In genomic region chr11:22008817-22009216, GRCm38 (mm10) we compare ENCODE assay signal across 15 mouse cellular contexts. TPM values are rescaled to one million over a fixed set of nuclear protein-coding genes. Genes with fewer than 3 reads are reported as not detected.
DNase-seq lines count a peak whose midpoint lies in the region; ATAC-seq lines count a peak whose summit lies in the region.
"Had no signal": no experiment of that assay in that cellular context is flagged by ENCODE, and none has a peak within 500 bp of the region (broad histone marks: within the 10 kb centered on the region; RNA-seq: fewer than 3 reads in every experiment).

No protein-coding gene starts in this region.

- H3K4me1 ChIP-seq in lung, embryonic 15.5 days, result 0 out of 2 replicates have a peak, but pooled peaks cover 8% of the 10 kb centered on the region
- H3K4me1 ChIP-seq in embryonic facial prominence, embryonic 13.5 days, result peaks cover 20% of the 10 kb centered on the region; the same call in 1 of the 2 replicates
- H3K4me1 ChIP-seq in hindbrain, embryonic 11.5 days (replicated peaks; ENCODE audit: control insufficient read depth, insufficient read depth, low read length), result peaks cover 4% of the 10 kb centered on the region; the same call in 1 of the 2 replicates
- peaks cover 23% of the 10 kb centered on the region for H3K4me1 ChIP-seq in midbrain, embryonic 15.5 days

- no peaks in the 10 kb centered on the region for H3K9me3 ChIP-seq in lung, embryonic 15.5 days
- H3K9me3 ChIP-seq in embryonic facial prominence, embryonic 13.5 days, result no peaks in the 10 kb centered on the region
- no peaks in the 10 kb centered on the region for H3K9me3 ChIP-seq in hindbrain, embryonic 11.5 days (ENCODE audit: control insufficient read depth, low read length)
- H3K9me3 ChIP-seq in midbrain, embryonic 15.5 days, result no peaks in the 10 kb centered on the region
- H3K9me3 ChIP-seq: kidney, embryonic 15.5 days had no signal

- ATAC-seq in lung, embryonic 15.5 days (ENCODE audit: borderline replicate concordance, extremely low read depth, low FRiP score, low TSS enrichment), result no peak
- no peak for ATAC-seq in embryonic facial prominence, embryonic 13.5 days (ENCODE audit: insufficient number of reproducible peaks, insufficient read depth, low FRiP score, low TSS enrichment, low read depth)
- no peak for ATAC-seq in hindbrain, embryonic 11.5 days (ENCODE audit: low FRiP score)
- ATAC-seq in midbrain, embryonic 15.5 days (replicated peaks), result no peak

- 32% methylated on average over 2 of the region's 2 CpGs for WGBS in lung, embryonic 15.5 days
- WGBS in embryonic facial prominence, embryonic 13.5 days, result 12% methylated on average over 2 of the region's 2 CpGs
- 15% methylated on average over 2 of the region's 2 CpGs for WGBS in hindbrain, embryonic 11.5 days
- 33% methylated on average over 2 of the region's 2 CpGs for WGBS in midbrain, embryonic 15.5 days

- H3K4me2 ChIP-seq in lung, embryonic 15.5 days, result peak overlapping the region; percentile 17; the same call in 1 of the 2 replicates
- H3K4me2 ChIP-seq in embryonic facial prominence, embryonic 13.5 days, result peak overlapping the region; percentile 45
- H3K4me2 ChIP-seq in hindbrain, embryonic 11.5 days (replicated peaks; ENCODE audit: low read depth, low read length), result peak overlapping the region; percentile 22; the same call in 1 of the 2 replicates
- peak overlapping the region; percentile 38 for H3K4me2 ChIP-seq in midbrain, embryonic 15.5 days
- H3K4me2 ChIP-seq: kidney, embryonic 15.5 days had no signal

- H3K27ac ChIP-seq in lung, embryonic 15.5 days, result no peak overlapping the region
- H3K27ac ChIP-seq in embryonic facial prominence, embryonic 13.5 days, result no peak overlapping the region
- H3K27ac ChIP-seq in hindbrain, embryonic 11.5 days (ENCODE audit: low read depth, low read length), result no peak overlapping the region
- H3K27ac ChIP-seq in midbrain, embryonic 15.5 days, result peak overlapping the region; percentile 74; the same call in 1 of the 2 replicates
- H3K27ac ChIP-seq: kidney, embryonic 15.5 days had no signal

- no peak for DNase-seq in lung, postnatal 25 days (ENCODE audit: low spot score)
- no peak for DNase-seq in hindbrain, embryonic 11.5 days (ENCODE audit: low spot score)
- no peak for DNase-seq in adrenal gland, postnatal 14 days
- DNase-seq in urinary bladder, postnatal 36 days (ENCODE audit: low spot score in 2 of 2), result no peak
- no peak for DNase-seq in kidney, postnatal 25 days
- DNase-seq: cerebellum, postnatal 36 days; gastrocnemius, postnatal 14 days; liver; lung, postnatal 4 days had no signal

- H3K36me3 ChIP-seq in lung, embryonic 15.5 days, result no peaks in the 10 kb centered on the region
- H3K36me3 ChIP-seq in embryonic facial prominence, embryonic 13.5 days, result no peaks in the 10 kb centered on the region
- no peaks in the 10 kb centered on the region for H3K36me3 ChIP-seq in hindbrain, embryonic 11.5 days (ENCODE audit: control insufficient read depth, insufficient read depth, low read length)
- H3K36me3 ChIP-seq in midbrain, embryonic 15.5 days (replicated peaks), result no peaks in the 10 kb centered on the region
- H3K36me3 ChIP-seq: kidney, embryonic 15.5 days had no signal

- no peak overlapping the region for H3K4me3 ChIP-seq in lung, embryonic 15.5 days
- no peak overlapping the region for H3K4me3 ChIP-seq in embryonic facial prominence, embryonic 13.5 days
- H3K4me3 ChIP-seq in hindbrain, embryonic 11.5 days (ENCODE audit: low read depth, low read length), result no peak overlapping the region
- peak overlapping the region; percentile 4; the same call in 1 of the 2 replicates for H3K4me3 ChIP-seq in midbrain, embryonic 15.5 days
- H3K4me3 ChIP-seq: kidney, embryonic 15.5 days had no signal

- peaks cover 56% of the 10 kb centered on the region for H3K27me3 ChIP-seq in lung, embryonic 15.5 days
- H3K27me3 ChIP-seq in embryonic facial prominence, embryonic 13.5 days, result peaks cover 63% of the 10 kb centered on the region
- H3K27me3 ChIP-seq in hindbrain, embryonic 11.5 days (ENCODE audit: control insufficient read depth, insufficient read depth, low read length), result peaks cover 55% of the 10 kb centered on the region
- peaks cover 40% of the 10 kb centered on the region for H3K27me3 ChIP-seq in midbrain, embryonic 15.5 days (replicated peaks)

- no peak overlapping the region for H3K9ac ChIP-seq in lung, embryonic 15.5 days
- H3K9ac ChIP-seq in embryonic facial prominence, embryonic 13.5 days, result no peak overlapping the region
- H3K9ac ChIP-seq in hindbrain, embryonic 11.5 days (ENCODE audit: low read depth, low read length), result no peak overlapping the region
- no peak overlapping the region for H3K9ac ChIP-seq in midbrain, embryonic 15.5 days
- H3K9ac ChIP-seq: kidney, embryonic 15.5 days had no signal

RNA-seq across cellular contexts. Expression of gene Otx1, which starts 6.1 kb away (rescaled TPM):
- polyA plus RNA-seq in lung, embryonic 15.5 days (2015; fragmentation: Nextera tagmentation; extraction: Ambion mirVana), result 0.25 and 0.50 TPM in 2 replicates
- polyA plus RNA-seq in embryonic facial prominence, embryonic 13.5 days (2015; fragmentation: Nextera tagmentation; extraction: Ambion mirVana), result 9.5 and 10.0 TPM in 2 replicates
- polyA plus RNA-seq in hindbrain, embryonic 11.5 days (2014; fragmentation: Nextera tagmentation; extraction: Ambion mirVana), result 2.0 and 3.0 TPM in 2 replicates
- 11.5 and 12.2 TPM in 2 replicates for polyA plus RNA-seq in midbrain, embryonic 15.5 days (2015; fragmentation: Nextera tagmentation; extraction: Ambion mirVana)
- not detected in 2 replicates for total RNA-seq in adrenal gland, postnatal 14 days (2021)
- total RNA-seq: gastrocnemius, postnatal 14 days; hematopoietic stem cell, adult 5-6 weeks had no signal
- polyA plus RNA-seq: neural tube, embryonic 11.5 days had no signal
